Mouse (Mus musculus) hindbrain, embryonic 16.5 days (tissue): Measurements from ENCODE around the gene Ankrd66. TPM values are rescaled to one million over a fixed set of nuclear protein-coding genes. Genes with fewer than 3 reads are reported as not detected.
A peak's percentile ranks its signal among the peaks of the same experiment; 100 is the strongest.
"Not testable (repeated sequence)": the region's sequence is repeated elsewhere in the genome, so short reads cannot be mapped to it uniquely, and the experiment has no call there.

Source experiments
- ATAC-seq: fragments of 200-750 bp; cut with Nextera tagmentation; 2 replicates; pipeline ENCODE4 v1.8.0; 2017; ENCODE audit warnings: moderate TSS enrichment, moderate library complexity
- H3K27ac ChIP-seq: fragments of 300-500 bp; sonication (generic); 2 replicates; pipeline ENCODE4 v1.5.1; 2014; ENCODE audit warnings: low read depth, mild to moderate bottlenecking, control low read depth, low read length, moderate library complexity
- H3K27me3 ChIP-seq: fragments of 300-500 bp; sonication (generic); replicated peaks from 2 replicates; pipeline ENCODE4 v1.6.1; 2014; ENCODE audit warnings: low read length; ENCODE audit not compliant: control insufficient read depth, insufficient read depth
- H3K36me3 ChIP-seq: fragments of 300-500 bp; sonication (generic); 2 replicates; pipeline ENCODE4 v1.6.1; 2014; ENCODE audit warnings: mild to moderate bottlenecking, low read length, moderate library complexity, mixed read lengths; ENCODE audit not compliant: control insufficient read depth, insufficient read depth
- H3K4me1 ChIP-seq: fragments of 300-500 bp; sonication (generic); 2 replicates; pipeline ENCODE4 v1.6.1; 2014; ENCODE audit warnings: low read depth, low read length; ENCODE audit not compliant: control insufficient read depth, insufficient read depth
- H3K4me2 ChIP-seq: fragments of 300-500 bp; sonication (generic); 2 replicates; pipeline ENCODE4 v1.6.1; 2014; ENCODE audit warnings: mild to moderate bottlenecking, low read length, control low read depth, moderate library complexity
- H3K4me3 ChIP-seq: fragments of 300-500 bp; sonication (generic); 2 replicates; pipeline ENCODE4 v1.5.1; 2014; ENCODE audit warnings: mild to moderate bottlenecking, low read length, control low read depth, moderate library complexity
- H3K9ac ChIP-seq: fragments of 300-500 bp; sonication (generic); 2 replicates; pipeline ENCODE4 v1.6.1; 2014; ENCODE audit warnings: low read depth, mild to moderate bottlenecking, control low read depth, low read length, moderate library complexity
- H3K9me3 ChIP-seq: fragments of 300-500 bp; sonication (generic); 2 replicates; pipeline ENCODE4 v1.6.1; 2014; ENCODE audit warnings: mild to moderate bottlenecking, low read length, moderate library complexity; ENCODE audit not compliant: control insufficient read depth
- WGBS: fragments of 180-500 bp; shearing (Covaris S2); extraction: QIAGEN DNeasy Blood & Tissue Kit; methylation state at CpG from one replicate; pipeline ENCODE4 v1.1.7; 2014; 5-methylcytosine and 5-hydroxymethylcytosine counted together
- polyA plus RNA-seq: library from polyadenylated mRNA; unstranded; fragments of >200 nt; fragmentation: Nextera tagmentation; extraction: Ambion mirVana; gene quantifications from 2 replicates; pipeline ENCODE4 v1.2.1, GENCODE M21; 2015

The Ankrd66 gene
- polyA plus RNA-seq, 1 experiment from 2014 or later: 1.3 TPM

DNA sequence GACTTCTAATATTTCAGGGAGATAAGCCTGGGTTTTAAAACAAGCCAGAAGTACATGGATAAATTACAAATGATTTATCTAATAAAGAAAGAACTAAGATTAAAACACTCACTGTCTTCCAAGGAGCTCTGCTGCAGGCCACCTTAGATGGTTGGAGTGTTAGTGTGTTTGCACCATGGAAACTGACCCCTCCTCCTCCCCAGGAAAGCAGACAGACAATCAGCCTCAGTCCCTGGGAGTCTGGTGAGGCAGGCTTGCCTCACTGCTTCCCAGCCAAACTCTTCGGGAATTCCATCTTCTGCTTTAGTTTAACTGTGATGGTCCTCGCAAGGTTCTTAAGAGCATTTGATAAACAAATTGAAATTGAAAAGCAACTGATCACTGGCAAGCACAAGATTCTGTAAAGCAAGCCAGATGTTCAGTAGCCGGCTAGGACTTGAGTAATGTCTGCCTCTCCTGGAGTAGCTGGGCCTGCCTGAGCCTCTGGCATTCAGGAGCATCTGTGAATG lies 7.7 kb upstream of the Ankrd66 start:
- Histone ChIP-seq H3K4me3 (no peak overlapping the region), H3K4me2 (no peak overlapping the region), H3K9ac (no peak overlapping the region), H3K4me1 (no peaks in the 10 kb centered on the region), H3K9me3 (no peaks in the 10 kb centered on the region), H3K36me3 (no peaks in the 10 kb centered on the region), H3K27ac (no peak overlapping the region), H3K27me3 (no peaks in the 10 kb centered on the region)
- 26% methylated on average over 3 of the region's 3 CpGs for WGBS
- no peak for ATAC-seq

DNA sequence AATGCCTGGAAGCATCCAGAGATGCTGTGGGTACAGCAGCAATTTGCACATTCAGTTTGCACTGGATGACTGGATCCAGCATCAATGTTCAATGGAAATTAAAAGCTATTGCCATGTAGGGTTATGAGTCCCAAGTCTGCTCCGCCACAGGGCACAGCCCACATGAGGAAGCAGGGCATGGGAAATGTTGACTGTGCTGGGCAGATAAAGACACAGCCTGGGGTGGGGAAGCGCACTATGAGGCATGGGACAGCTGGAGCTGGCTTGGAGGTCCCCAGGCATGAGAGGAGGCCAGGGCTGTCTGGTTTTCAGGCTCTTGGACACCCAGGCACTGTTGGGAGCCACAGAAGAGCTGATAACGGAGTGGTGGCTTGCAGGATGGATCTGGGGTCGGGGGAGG lies 601 bp upstream of the Ankrd66 start:
- Histone ChIP-seq H3K36me3 (no peaks in the 10 kb centered on the region), H3K4me1 (no peaks in the 10 kb centered on the region), H3K4me3 (no peak overlapping the region), H3K9ac (no peak overlapping the region), H3K27ac (no peak overlapping the region), H3K4me2 (no peak overlapping the region), H3K27me3 (no peaks in the 10 kb centered on the region), H3K9me3 (no peaks in the 10 kb centered on the region)
- 93% methylated on average over 4 of the region's 4 CpGs for WGBS
- ATAC-seq: no peak

DNA sequence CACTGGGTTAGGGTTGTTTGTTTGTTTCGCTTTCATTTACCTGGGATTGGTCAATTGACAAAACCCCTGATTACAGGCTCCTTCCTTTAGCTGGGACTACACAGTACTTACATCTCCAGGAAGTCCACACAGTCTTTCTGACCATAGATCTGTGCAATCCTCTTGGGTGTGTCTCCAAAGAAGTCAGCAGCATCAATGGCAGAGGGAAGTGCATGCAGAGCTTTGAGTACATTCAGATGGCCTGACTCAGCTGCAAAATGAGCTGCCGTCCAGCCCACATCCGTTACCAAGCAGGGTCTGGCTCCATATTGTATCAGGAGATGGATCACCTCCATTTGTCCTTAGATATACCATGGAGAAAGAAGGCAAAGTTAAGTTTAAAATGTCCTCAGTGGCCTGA lies 4.7 kb downstream of the Ankrd66 start:
- H3K4me3 ChIP-seq: no peak overlapping the region
- H3K27me3 ChIP-seq: no peaks in the 10 kb centered on the region
- H3K9me3 ChIP-seq: no peaks in the 10 kb centered on the region
- H3K27ac ChIP-seq: no peak overlapping the region
- no peaks in the 10 kb centered on the region for H3K36me3 ChIP-seq
- 88% methylated on average over 3 of the region's 3 CpGs for WGBS
- no peak overlapping the region for H3K4me2 ChIP-seq
- H3K4me1 ChIP-seq: peaks cover 5% of the 10 kb centered on the region
- H3K9ac ChIP-seq: no peak overlapping the region
- ATAC-seq: no peak

DNA sequence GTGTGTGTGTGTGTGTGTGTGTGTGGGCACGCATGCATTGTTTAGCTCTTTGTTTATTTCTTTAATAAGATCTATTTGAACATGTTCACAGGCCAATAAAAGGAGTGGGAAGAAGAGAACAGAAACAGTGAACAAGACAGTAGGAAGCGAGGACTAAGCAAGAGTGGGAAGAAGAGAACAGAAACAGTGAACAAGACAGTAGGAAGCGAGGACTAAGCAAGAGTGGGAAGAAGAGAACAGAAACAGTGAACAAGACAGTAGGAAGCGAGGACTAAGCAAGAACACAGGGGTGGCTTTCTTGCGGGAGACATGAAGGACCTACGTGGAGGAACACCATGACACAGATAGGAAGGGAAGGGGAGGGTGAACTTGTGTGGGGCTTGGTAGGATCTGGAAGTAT lies 6.6 kb downstream of the Ankrd66 start:
- 94% methylated on average over 6 of the region's 6 CpGs for WGBS
- not testable (repeated sequence) for ATAC-seq, H3K4me1 ChIP-seq, H3K27me3 ChIP-seq, H3K9ac ChIP-seq, H3K27ac ChIP-seq, H3K36me3 ChIP-seq, H3K4me3 ChIP-seq, H3K9me3 ChIP-seq, H3K4me2 ChIP-seq

DNA sequence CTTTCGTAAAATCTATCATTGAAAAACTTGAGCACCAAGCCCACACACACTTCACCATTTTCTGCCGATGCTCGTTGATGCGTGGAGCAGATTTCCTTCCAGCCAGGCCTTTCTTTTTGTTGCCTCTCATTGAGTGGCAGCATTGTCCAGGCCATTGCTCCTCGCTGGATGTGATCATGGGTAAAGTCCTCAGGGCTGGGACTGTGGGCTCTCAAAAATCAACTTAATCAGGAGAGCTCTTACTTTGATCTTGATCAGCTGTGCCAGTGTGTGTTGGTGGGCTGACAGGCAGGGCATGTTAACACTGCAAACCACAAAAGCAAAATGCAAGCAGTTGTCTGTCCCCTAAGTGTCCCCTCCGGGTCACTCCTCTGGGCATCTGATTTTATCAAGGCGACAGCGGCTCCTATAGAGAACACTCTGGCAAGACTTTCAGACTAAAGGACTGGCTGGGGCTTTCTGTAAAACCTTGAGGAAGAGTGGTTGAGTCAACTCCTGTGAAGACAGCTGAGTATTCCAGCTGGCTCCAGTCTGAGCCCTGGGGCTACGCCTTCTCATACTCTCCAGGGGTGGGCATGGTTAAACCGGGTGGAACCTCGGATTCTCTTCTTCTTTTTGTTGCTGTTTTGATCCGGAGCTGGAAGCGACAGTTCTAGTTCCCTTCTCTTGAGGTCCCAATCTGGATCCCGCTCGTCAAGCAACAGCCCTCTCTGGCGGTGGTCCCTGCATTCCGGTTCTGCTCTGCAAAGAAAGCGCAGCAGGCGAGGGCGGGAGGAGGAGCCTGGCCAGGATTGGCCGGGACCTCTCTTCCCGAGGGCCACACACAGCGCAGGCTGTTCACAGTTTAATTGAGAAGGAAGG lies 8.8 kb downstream of the Ankrd66 start:
- H3K9me3 ChIP-seq: no peaks in the 10 kb centered on the region
- H3K4me3 ChIP-seq: peak overlapping the region; percentile 28
- H3K4me1 ChIP-seq: peaks cover 5% of the 10 kb centered on the region
- peak overlapping the region; percentile 59; the same call in 1 of the 2 replicates for H3K27ac ChIP-seq
- H3K9ac ChIP-seq: no peak overlapping the region; the same call in 1 of the 2 replicates
- no peaks in the 10 kb centered on the region for H3K27me3 ChIP-seq
- peak overlapping the region; percentile 40 for H3K4me2 ChIP-seq
- ATAC-seq: peak; percentile 92
- no peaks in the 10 kb centered on the region for H3K36me3 ChIP-seq
- WGBS: 7% methylated on average over 23 of the region's 23 CpGs

DNA sequence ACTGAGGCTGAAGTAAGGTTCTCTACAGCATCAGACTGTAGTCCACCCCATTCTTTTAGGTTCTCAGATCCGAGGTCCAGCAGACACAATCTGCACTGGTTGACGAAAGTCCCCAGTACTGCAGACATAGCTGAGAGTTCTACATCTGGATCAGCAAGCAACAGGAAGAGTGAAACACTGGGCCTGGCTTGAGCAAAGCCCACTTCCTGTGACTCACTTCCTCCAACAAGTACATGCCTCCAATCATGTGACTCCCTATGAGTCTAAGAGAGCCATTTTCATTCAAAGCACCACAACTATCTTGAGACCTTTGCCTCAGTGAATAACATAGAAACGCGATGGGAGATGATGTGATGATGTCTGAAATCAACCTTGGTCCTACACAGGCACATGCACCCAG lies 12.2 kb downstream of the Ankrd66 start:
- WGBS: 98% methylated on average over 4 of the region's 4 CpGs
- no peak overlapping the region for H3K9ac ChIP-seq
- peaks cover 5% of the 10 kb centered on the region for H3K4me1 ChIP-seq
- H3K9me3 ChIP-seq: no peaks in the 10 kb centered on the region
- no peak for ATAC-seq
- H3K27me3 ChIP-seq: no peaks in the 10 kb centered on the region
- no peak overlapping the region for H3K27ac ChIP-seq
- no peak overlapping the region for H3K4me2 ChIP-seq
- H3K36me3 ChIP-seq: no peaks in the 10 kb centered on the region
- no peak overlapping the region for H3K4me3 ChIP-seq

DNA sequence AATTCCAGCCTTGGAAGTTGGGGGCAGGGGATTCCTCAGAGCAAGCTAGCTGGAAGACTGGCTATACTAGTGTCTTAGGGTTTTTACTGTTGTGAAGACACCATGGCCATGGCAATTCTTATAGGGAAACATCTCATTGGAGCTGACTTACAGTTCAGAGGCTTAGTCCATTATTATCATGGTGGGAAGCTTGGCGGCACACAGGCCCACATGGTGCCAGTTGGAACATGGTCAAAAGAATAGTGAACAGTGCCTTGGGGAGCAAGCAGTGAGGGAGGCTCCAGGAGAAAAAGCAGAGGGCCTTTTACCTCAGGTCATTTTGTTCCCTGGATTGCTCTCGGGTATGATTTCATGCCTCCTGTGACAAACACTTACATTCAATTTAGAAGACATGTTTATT lies 12.9 kb downstream of the Ankrd66 start:
- Histone ChIP-seq H3K4me3 (no peak overlapping the region), H3K9ac (no peak overlapping the region), H3K27me3 (no peaks in the 10 kb centered on the region), H3K36me3 (no peaks in the 10 kb centered on the region), H3K4me1 (peaks cover 5% of the 10 kb centered on the region), H3K4me2 (no peak overlapping the region), H3K27ac (no peak overlapping the region), H3K9me3 (no peaks in the 10 kb centered on the region)
- WGBS: 70% methylated on average over 2 of the region's 2 CpGs
- ATAC-seq: peak; percentile 59

DNA sequence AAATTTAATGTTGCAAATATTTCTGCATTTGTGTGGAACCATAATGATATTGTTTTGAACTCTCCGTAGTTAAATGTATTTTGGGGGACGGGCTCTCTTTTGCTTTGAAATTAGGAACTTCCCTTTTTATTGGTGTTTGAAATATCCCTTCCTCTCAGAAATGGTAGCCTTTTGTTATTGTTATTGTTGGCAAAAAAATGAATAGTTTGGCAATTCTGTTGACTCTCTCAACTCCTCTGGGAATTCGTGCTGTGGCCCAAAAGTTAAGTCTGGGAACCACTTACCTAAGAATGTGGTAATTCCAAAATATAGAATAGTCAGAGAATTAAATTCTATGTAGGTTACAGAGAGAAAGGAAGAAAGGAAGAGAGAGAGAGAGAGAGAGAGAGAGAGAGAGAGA lies 23.3 kb downstream of the Ankrd66 start:
- peaks cover under 1% of the 10 kb centered on the region; the same call in 1 of the 2 replicates for H3K9me3 ChIP-seq
- no peaks in the 10 kb centered on the region for H3K27me3 ChIP-seq
- H3K9ac ChIP-seq: no peak overlapping the region
- no peaks in the 10 kb centered on the region for H3K36me3 ChIP-seq
- H3K4me1 ChIP-seq: no peaks in the 10 kb centered on the region
- H3K27ac ChIP-seq: no peak overlapping the region
- no peak for ATAC-seq
- H3K4me2 ChIP-seq: no peak overlapping the region
- no peak overlapping the region for H3K4me3 ChIP-seq
- 84% methylated on average over 3 of the region's 3 CpGs for WGBS

DNA sequence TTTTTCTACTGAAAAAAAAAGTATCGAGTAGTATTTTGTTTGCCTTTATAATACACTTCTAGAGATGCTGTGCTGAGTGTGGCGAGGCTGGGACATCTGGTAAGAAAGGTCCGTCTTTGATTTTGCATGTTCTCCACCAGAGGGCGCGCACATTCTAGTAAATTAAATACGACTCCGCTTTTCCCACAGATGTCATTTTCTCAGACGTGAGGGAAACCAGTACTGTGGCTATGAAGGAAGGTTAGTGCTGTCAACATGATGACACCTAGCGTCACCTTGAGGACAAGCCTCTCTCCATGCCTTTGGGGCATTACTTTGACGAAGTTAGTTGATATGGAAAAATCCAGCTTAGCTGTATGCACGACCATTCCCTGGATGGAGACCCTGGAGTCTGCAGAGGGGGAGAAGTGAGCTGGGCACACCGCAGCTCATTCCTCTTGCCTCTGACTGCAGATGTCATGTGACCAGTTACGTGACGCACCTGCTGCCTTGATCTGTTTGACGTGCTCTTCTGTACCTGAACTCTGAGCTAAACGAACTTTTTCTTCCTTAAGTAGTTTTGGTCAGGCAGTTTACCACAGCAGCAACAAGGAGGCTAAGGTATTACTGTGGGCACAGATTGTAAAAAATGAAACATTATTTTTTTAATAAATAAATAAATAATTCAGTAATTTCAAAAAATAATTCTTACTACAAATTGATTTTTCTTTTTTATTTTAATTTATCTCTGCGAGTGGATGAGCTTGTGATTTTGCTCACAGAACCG lies 24.6 kb downstream of the Ankrd66 start:
- H3K9me3 ChIP-seq: peaks cover 9% of the 10 kb centered on the region
- WGBS: 24% methylated on average over 18 of the region's 18 CpGs
- no peaks in the 10 kb centered on the region for H3K36me3 ChIP-seq
- ATAC-seq: peak; percentile 91
- no peaks in the 10 kb centered on the region for H3K4me1 ChIP-seq
- no peak overlapping the region for H3K9ac ChIP-seq
- H3K27me3 ChIP-seq: no peaks in the 10 kb centered on the region
- H3K4me2 ChIP-seq: no peak overlapping the region; the same call in 1 of the 2 replicates
- no peak overlapping the region for H3K4me3 ChIP-seq
- H3K27ac ChIP-seq: no peak overlapping the region
